Mouse (Mus musculus) E14TG2a.4 (cell line): ENCODE measurements at regions not wholly inside any gene's neighbourhood (a gene's known extent, or its start where the extent isn't known, plus 50 kb on each side); places are given as distances from the start of the nearest gene placed in this dataset.

Experiments used
- CTCF ChIP-seq: conservative IDR thresholded peaks from 2 replicates; pipeline ENCODE4 v1.5.1; 2014; ENCODE audit warnings: low read length
- POU5F1 ChIP-seq: IDR thresholded peaks from 2 replicates; pipeline ENCODE4 v1.6.1; 2014; ENCODE audit warnings: low read length, borderline replicate concordance

GRCm38 (mm10) chr11:84604781-84605180, 79.4 kb upstream of the Lhx1 start:
- TF ChIP-seq CTCF (no peak), POU5F1 (no peak)
